Mouse (Mus musculus) liver, embryonic 16.5 days (tissue): ENCODE results near the gene Fndc5. TPM values are rescaled to one million over a fixed set of nuclear protein-coding genes. Genes with fewer than 3 reads are reported as not detected.

ENCODE experiments used
- ATAC-seq: fragments of 200-750 bp; cut with Nextera tagmentation; 2 replicates; pipeline ENCODE4 v1.8.0; 2017; ENCODE audit warnings: low read depth, mild to moderate bottlenecking, moderate number of reproducible peaks, moderate library complexity
- H3K27ac ChIP-seq: fragments of 300-500 bp; sonication (generic); 2 replicates; pipeline ENCODE4 v1.5.1; 2014; ENCODE audit warnings: mild to moderate bottlenecking, low read length
- H3K27me3 ChIP-seq: fragments of 300-500 bp; sonication (generic); 2 replicates; pipeline ENCODE4 v1.6.1; 2014; ENCODE audit warnings: low read depth, low read length, mixed read lengths; ENCODE audit not compliant: control insufficient read depth, insufficient read depth
- H3K36me3 ChIP-seq: fragments of 300-500 bp; sonication (generic); 2 replicates; pipeline ENCODE4 v1.6.1; 2014; ENCODE audit warnings: mild to moderate bottlenecking; ENCODE audit not compliant: control insufficient read depth, insufficient read depth
- H3K4me1 ChIP-seq: fragments of 300-500 bp; sonication (generic); 2 replicates; pipeline ENCODE4 v1.6.1; 2014; ENCODE audit warnings: low read depth, low read length, mixed read lengths; ENCODE audit not compliant: control insufficient read depth
- H3K4me2 ChIP-seq: fragments of 300-500 bp; sonication (generic); 2 replicates; pipeline ENCODE4 v1.6.1; 2014; ENCODE audit warnings: low read depth, low read length, mixed read lengths
- H3K4me3 ChIP-seq: fragments of 300-500 bp; sonication (generic); 2 replicates; pipeline ENCODE4 v1.5.1; 2014; ENCODE audit warnings: low read depth, mild to moderate bottlenecking, low read length
- H3K9ac ChIP-seq: fragments of 300-500 bp; sonication (generic); 2 replicates; pipeline ENCODE4 v1.6.1; 2014; ENCODE audit warnings: low read depth, low read length
- H3K9me3 ChIP-seq: fragments of 300-500 bp; sonication (generic); replicated peaks from 2 replicates; pipeline ENCODE4 v1.6.1; 2016; ENCODE audit warnings: low read length; ENCODE audit not compliant: control insufficient read depth
- WGBS: fragments of 180-500 bp; shearing (Covaris S2); extraction: QIAGEN DNeasy Blood & Tissue Kit; methylation state at CpG from one replicate; pipeline ENCODE4 v1.1.7; 2014; ENCODE audit not compliant: insufficient replicate concordance; 5-methylcytosine and 5-hydroxymethylcytosine counted together
- polyA plus RNA-seq: library from polyadenylated mRNA; unstranded; fragments of >200 nt; fragmentation: Nextera tagmentation; extraction: Ambion mirVana; gene quantifications from 2 replicates; pipeline ENCODE4 v1.2.1, GENCODE M21; 2015

Gene Fndc5
- polyA plus RNA-seq, 1 experiment from 2014 or later, result 0.71 TPM

GRCm38 (mm10) chr4:129121569-129122086 is 15.2 kb upstream of the Fndc5 start, which contains the start of gene Hpca:
Gene Hpca, minus strand, starts transcription at chr4:129122036.
- Histone ChIP-seq H3K27ac (no peak within 1 kb of the TSS), H3K4me3 (peak within 1 kb of the TSS; percentile 39), H3K9ac (no peak within 1 kb of the TSS), H3K4me1 (peaks cover 3% of the 10 kb centered on the region), H3K4me2 (peak within 1 kb of the TSS; percentile 46), H3K36me3 (no peaks in the 10 kb centered on the region), H3K27me3 (peaks cover 74% of the 10 kb centered on the region), H3K9me3 (no peaks in the 10 kb centered on the region)
- 3% methylated on average over 17 of the region's 17 CpGs for WGBS
- no peak for ATAC-seq

- peaks cover 3% of the 10 kb centered on the region for H3K4me1 ChIP-seq
- H3K4me2 ChIP-seq, result no peak overlapping the region
- H3K36me3 ChIP-seq, result no peaks in the 10 kb centered on the region
- peaks cover 75% of the 10 kb centered on the region for H3K27me3 ChIP-seq
- 37% methylated on average over 9 of the region's 9 CpGs for WGBS
- H3K27ac ChIP-seq, result no peak overlapping the region
- no peaks in the 10 kb centered on the region for H3K9me3 ChIP-seq
- H3K9ac ChIP-seq, result no peak overlapping the region
- no peak for ATAC-seq
- no peak overlapping the region for H3K4me3 ChIP-seq
Measured at GRCm38 (mm10) chr4:129122107-129122506, 14.7 kb upstream of the Fndc5 start.

- H3K27ac ChIP-seq, result no peak overlapping the region
- no peak overlapping the region for H3K4me3 ChIP-seq
- no peaks in the 10 kb centered on the region for H3K36me3 ChIP-seq
- H3K4me2 ChIP-seq, result no peak overlapping the region
- no peak overlapping the region for H3K9ac ChIP-seq
- H3K27me3 ChIP-seq, result peaks cover 75% of the 10 kb centered on the region
- no peak for ATAC-seq
- 17% methylated on average over 8 of the region's 8 CpGs for WGBS
- H3K4me1 ChIP-seq, result peaks cover 3% of the 10 kb centered on the region
- H3K9me3 ChIP-seq, result no peaks in the 10 kb centered on the region
Measured at GRCm38 (mm10) chr4:129122719-129123118, 14.1 kb upstream of the Fndc5 start.

- Histone ChIP-seq H3K4me2 (no peak overlapping the region), H3K4me1 (peaks cover 3% of the 10 kb centered on the region), H3K9ac (no peak overlapping the region), H3K36me3 (no peaks in the 10 kb centered on the region), H3K4me3 (no peak overlapping the region), H3K27me3 (peaks cover 64% of the 10 kb centered on the region), H3K9me3 (no peaks in the 10 kb centered on the region), H3K27ac (no peak overlapping the region)
- ATAC-seq, result no peak
- 7% methylated on average over 13 of the region's 13 CpGs for WGBS
Measured at GRCm38 (mm10) chr4:129124652-129125146, 12.1 kb upstream of the Fndc5 start.

- Histone ChIP-seq H3K36me3 (no peaks in the 10 kb centered on the region), H3K4me3 (no peak overlapping the region), H3K4me1 (peaks cover 10% of the 10 kb centered on the region), H3K9ac (no peak overlapping the region), H3K9me3 (no peaks in the 10 kb centered on the region), H3K27ac (no peak overlapping the region), H3K27me3 (peaks cover 59% of the 10 kb centered on the region), H3K4me2 (peak overlapping the region; percentile 15; the same call in 1 of the 2 replicates)
- ATAC-seq, result no peak
- 11% methylated on average over 19 of the region's 19 CpGs for WGBS
Measured at GRCm38 (mm10) chr4:129125736-129126451, 10.9 kb upstream of the Fndc5 start.

GRCm38 (mm10) chr4:129128582-129129338 is 8.0 kb upstream of the Fndc5 start:
- Histone ChIP-seq H3K9me3 (no peaks in the 10 kb centered on the region), H3K27me3 (peaks cover 43% of the 10 kb centered on the region), H3K27ac (no peak overlapping the region), H3K36me3 (no peaks in the 10 kb centered on the region), H3K4me1 (peaks cover 8% of the 10 kb centered on the region), H3K4me3 (no peak overlapping the region), H3K4me2 (no peak overlapping the region), H3K9ac (no peak overlapping the region)
- WGBS, result 50% methylated on average over 13 of the region's 13 CpGs
- no peak for ATAC-seq

- Histone ChIP-seq H3K27ac (no peak overlapping the region), H3K4me3 (no peak overlapping the region), H3K9me3 (no peaks in the 10 kb centered on the region), H3K4me1 (peaks cover 8% of the 10 kb centered on the region), H3K9ac (no peak overlapping the region), H3K27me3 (peaks cover 44% of the 10 kb centered on the region), H3K36me3 (no peaks in the 10 kb centered on the region), H3K4me2 (no peak overlapping the region)
- ATAC-seq, result no peak
- 50% methylated on average over 9 of the region's 9 CpGs for WGBS
Measured at GRCm38 (mm10) chr4:129129387-129129786, 7.4 kb upstream of the Fndc5 start.

- H3K27me3 ChIP-seq, result peaks cover 43% of the 10 kb centered on the region
- H3K9me3 ChIP-seq, result no peaks in the 10 kb centered on the region
- H3K27ac ChIP-seq, result no peak overlapping the region
- H3K36me3 ChIP-seq, result no peaks in the 10 kb centered on the region
- no peak overlapping the region for H3K9ac ChIP-seq
- WGBS, result 3% methylated on average over 8 of the region's 8 CpGs
- peak overlapping the region; percentile 53; the same call in 1 of the 2 replicates for H3K4me2 ChIP-seq
- peaks cover 10% of the 10 kb centered on the region for H3K4me1 ChIP-seq
- H3K4me3 ChIP-seq, result no peak overlapping the region
- ATAC-seq, result no peak
Measured at GRCm38 (mm10) chr4:129130149-129130548, 6.7 kb upstream of the Fndc5 start.
